Mouse (Mus musculus): ENCODE data around the gene Scg3. TPM values are rescaled to one million over a fixed set of nuclear protein-coding genes. Genes with fewer than 3 reads are reported as not detected.
A peak's percentile ranks its signal among the peaks of the same experiment; 100 is the strongest.
"Not testable (repeated sequence)": the region's sequence is repeated elsewhere in the genome, so short reads cannot be mapped to it uniquely, and the experiment has no call there.

The Scg3 gene
- polyA plus RNA-seq, 1 experiment from 2014 or later = 0.41 TPM

DNA sequence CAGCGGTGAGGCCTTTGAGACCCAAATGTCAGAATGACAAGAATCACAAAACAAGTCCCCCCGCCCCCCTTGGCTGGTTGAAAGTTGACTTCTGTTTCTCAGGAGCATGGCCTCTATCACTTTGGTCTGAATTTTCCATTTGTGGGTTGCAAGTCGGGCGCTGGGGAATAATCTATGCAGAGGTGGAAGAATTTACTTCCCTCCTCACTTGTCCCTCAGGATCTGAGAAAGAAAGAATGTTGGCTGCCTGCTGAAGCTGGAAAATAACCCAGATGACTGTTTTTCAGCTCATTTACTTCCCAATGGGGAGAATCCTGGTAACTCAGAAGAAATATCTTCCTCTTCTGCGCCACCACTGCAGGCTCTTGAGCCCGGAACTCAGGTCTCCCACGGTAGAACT lies 5.5 kb downstream of the Scg3 start:
- H3K36me3 ChIP-seq (ENCODE audit: control insufficient read depth, insufficient read depth, low read length) = no peaks in the 10 kb centered on the region
- peaks cover under 1% of the 10 kb centered on the region for H3K27me3 ChIP-seq (ENCODE audit: control insufficient read depth, insufficient read depth, low read length)
- H3K9ac ChIP-seq (ENCODE audit: low read length) = no peak overlapping the region
- ATAC-seq (ENCODE audit: insufficient number of reproducible peaks, insufficient read depth, low FRiP score, low read depth) = no peak
- 66% methylated on average over 7 of the region's 7 CpGs for WGBS
- no peak overlapping the region for H3K4me2 ChIP-seq (ENCODE audit: low read length)
- no peak overlapping the region for H3K4me3 ChIP-seq (ENCODE audit: control insufficient read depth in 1 of 2, insufficient read depth in 1 of 2, low read depth in 1 of 2, low read length in 2 of 2)
- H3K9me3 ChIP-seq (ENCODE audit: control insufficient read depth, low read length) = no peaks in the 10 kb centered on the region
- H3K27ac ChIP-seq (replicated peaks in 1 of 2; ENCODE audit: control insufficient read depth in 1 of 2, insufficient read depth in 1 of 2, low read depth in 2 of 2, low read length in 2 of 2) = no peak overlapping the region
- H3K4me1 ChIP-seq (ENCODE audit: control insufficient read depth in 2 of 2, insufficient read depth in 2 of 2, low read length in 2 of 2) = no peaks in the 10 kb centered on the region

DNA sequence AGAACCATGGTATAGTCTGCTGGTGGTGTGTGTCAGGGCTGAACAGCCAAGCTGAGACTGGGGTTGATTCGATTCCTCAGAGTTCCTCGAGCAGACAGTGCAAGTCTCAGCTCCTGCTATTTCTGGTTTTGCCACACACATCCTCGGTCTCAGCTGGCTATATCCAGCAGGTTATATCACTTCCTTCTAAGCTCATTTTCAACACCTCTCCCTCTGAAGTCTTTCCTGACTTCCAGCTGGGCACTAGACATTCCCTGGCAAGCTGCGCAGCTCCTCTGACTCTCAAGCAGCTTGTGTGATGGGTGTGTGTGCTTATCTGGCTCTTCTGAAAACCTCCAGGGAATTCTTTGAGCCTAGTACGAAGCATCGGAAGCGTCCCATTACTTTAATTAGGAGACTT lies 7.6 kb downstream of the Scg3 start:
- H3K4me3 ChIP-seq (ENCODE audit: control insufficient read depth in 1 of 2, insufficient read depth in 1 of 2, low read depth in 1 of 2, low read length in 2 of 2) = no peak overlapping the region
- ATAC-seq (ENCODE audit: insufficient number of reproducible peaks, insufficient read depth, low FRiP score, low read depth) = no peak
- WGBS = 14% methylated on average over 7 of the region's 7 CpGs
- H3K9ac ChIP-seq (ENCODE audit: low read length) = no peak overlapping the region
- H3K4me1 ChIP-seq (ENCODE audit: control insufficient read depth in 2 of 2, insufficient read depth in 2 of 2, low read length in 2 of 2) = no peaks in the 10 kb centered on the region
- no peak overlapping the region for H3K27ac ChIP-seq (replicated peaks in 1 of 2; ENCODE audit: control insufficient read depth in 1 of 2, insufficient read depth in 1 of 2, low read depth in 2 of 2, low read length in 2 of 2)
- H3K9me3 ChIP-seq (ENCODE audit: control insufficient read depth, low read length) = no peaks in the 10 kb centered on the region
- no peak overlapping the region for H3K4me2 ChIP-seq (ENCODE audit: low read length)
- H3K27me3 ChIP-seq (ENCODE audit: control insufficient read depth, insufficient read depth, low read length) = no peaks in the 10 kb centered on the region; the same call in 1 of the 2 replicates
- no peaks in the 10 kb centered on the region for H3K36me3 ChIP-seq (ENCODE audit: control insufficient read depth, insufficient read depth, low read length)

DNA sequence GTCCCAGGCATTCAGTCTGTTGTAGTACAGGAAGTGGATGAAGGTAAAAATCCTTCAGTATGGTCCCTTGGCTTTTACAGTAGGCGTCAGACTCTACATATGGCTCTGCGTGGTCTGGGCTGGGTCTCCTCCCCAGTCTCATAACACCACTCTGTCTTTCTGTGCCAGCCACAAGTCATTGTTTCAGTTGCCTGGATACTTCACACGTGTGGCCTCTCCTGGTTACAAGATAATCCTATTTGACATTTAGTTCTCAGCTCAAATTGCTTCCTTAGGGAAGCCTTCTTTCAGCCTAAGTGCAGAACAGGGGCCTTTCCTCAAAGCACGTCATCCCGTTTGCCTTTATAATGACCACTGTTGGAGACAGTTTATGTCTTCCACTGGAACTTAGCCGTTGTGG lies 11.1 kb downstream of the Scg3 start:
- H3K4me1 ChIP-seq (ENCODE audit: control insufficient read depth in 2 of 2, insufficient read depth in 2 of 2, low read length in 2 of 2) = no peaks in the 10 kb centered on the region
- H3K36me3 ChIP-seq (ENCODE audit: control insufficient read depth, insufficient read depth, low read length) = no peaks in the 10 kb centered on the region
- H3K9me3 ChIP-seq (ENCODE audit: control insufficient read depth, low read length) = no peaks in the 10 kb centered on the region
- 72% methylated on average over 6 of the region's 6 CpGs for WGBS
- H3K4me3 ChIP-seq (ENCODE audit: control insufficient read depth in 1 of 2, insufficient read depth in 1 of 2, low read depth in 1 of 2, low read length in 2 of 2) = no peak overlapping the region
- H3K4me2 ChIP-seq (ENCODE audit: low read length) = no peak overlapping the region
- no peak overlapping the region for H3K27ac ChIP-seq (replicated peaks in 1 of 2; ENCODE audit: control insufficient read depth in 1 of 2, insufficient read depth in 1 of 2, low read depth in 2 of 2, low read length in 2 of 2)
- ATAC-seq (ENCODE audit: insufficient number of reproducible peaks, insufficient read depth, low FRiP score, low read depth) = no peak
- no peaks in the 10 kb centered on the region for H3K27me3 ChIP-seq (ENCODE audit: control insufficient read depth, insufficient read depth, low read length)
- H3K9ac ChIP-seq (ENCODE audit: low read length) = no peak overlapping the region

DNA sequence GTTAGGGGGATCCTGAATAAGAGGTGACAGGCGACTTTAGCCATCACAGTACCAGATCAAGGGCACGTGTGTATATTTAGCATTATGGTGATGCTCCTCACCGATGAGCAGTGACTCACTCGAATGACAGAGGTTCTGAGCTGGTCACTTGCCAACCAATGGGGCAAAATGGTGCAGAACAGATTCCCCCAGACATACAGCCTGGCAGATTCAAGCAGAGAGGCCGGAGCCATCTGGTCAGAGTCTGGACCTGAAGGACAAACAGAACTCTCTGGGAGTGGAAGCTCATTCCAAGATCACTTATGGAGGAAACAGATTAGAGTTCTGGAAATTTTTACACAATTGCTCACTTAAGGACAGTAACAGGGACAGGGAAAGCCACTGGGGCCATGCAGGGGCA lies 17.2 kb downstream of the Scg3 start:
- no peaks in the 10 kb centered on the region for H3K36me3 ChIP-seq (ENCODE audit: control insufficient read depth, insufficient read depth, low read length)
- no peaks in the 10 kb centered on the region for H3K27me3 ChIP-seq (ENCODE audit: control insufficient read depth, insufficient read depth, low read length)
- no peaks in the 10 kb centered on the region for H3K9me3 ChIP-seq (ENCODE audit: control insufficient read depth, low read length)
- peak overlapping the region; percentile 19 to 62; a peak in 1 of 4 replicates for H3K27ac ChIP-seq (replicated peaks in 1 of 2; ENCODE audit: control insufficient read depth in 1 of 2, insufficient read depth in 1 of 2, low read depth in 2 of 2, low read length in 2 of 2)
- WGBS = 39% methylated on average over 5 of the region's 5 CpGs
- no peaks in the 10 kb centered on the region; a peak in 1 of 4 replicates for H3K4me1 ChIP-seq (ENCODE audit: control insufficient read depth in 2 of 2, insufficient read depth in 2 of 2, low read length in 2 of 2)
- no peak overlapping the region for H3K4me3 ChIP-seq (ENCODE audit: control insufficient read depth in 1 of 2, insufficient read depth in 1 of 2, low read depth in 1 of 2, low read length in 2 of 2)
- ATAC-seq (ENCODE audit: insufficient number of reproducible peaks, insufficient read depth, low FRiP score, low read depth) = 0 out of 2 replicates have a peak, but pooled peaks have one; percentile 26
- no peak overlapping the region for H3K4me2 ChIP-seq (ENCODE audit: low read length)
- H3K9ac ChIP-seq (ENCODE audit: low read length) = no peak overlapping the region

- H3K4me2 ChIP-seq (ENCODE audit: low read length) = no peak overlapping the region
- no peak overlapping the region for H3K9ac ChIP-seq (ENCODE audit: low read length)
- no peak for ATAC-seq (ENCODE audit: insufficient number of reproducible peaks, insufficient read depth, low FRiP score, low read depth)
- no peaks in the 10 kb centered on the region; a peak in 1 of 4 replicates for H3K4me1 ChIP-seq (ENCODE audit: control insufficient read depth in 2 of 2, insufficient read depth in 2 of 2, low read length in 2 of 2)
- 84% methylated on average over 6 of the region's 6 CpGs for WGBS
- H3K27ac ChIP-seq (replicated peaks in 1 of 2; ENCODE audit: control insufficient read depth in 1 of 2, insufficient read depth in 1 of 2, low read depth in 2 of 2, low read length in 2 of 2) = no peak overlapping the region
- no peaks in the 10 kb centered on the region for H3K27me3 ChIP-seq (ENCODE audit: control insufficient read depth, insufficient read depth, low read length)
- no peaks in the 10 kb centered on the region for H3K9me3 ChIP-seq (ENCODE audit: control insufficient read depth, low read length)
- no peaks in the 10 kb centered on the region for H3K36me3 ChIP-seq (ENCODE audit: control insufficient read depth, insufficient read depth, low read length)
- H3K4me3 ChIP-seq (ENCODE audit: control insufficient read depth in 1 of 2, insufficient read depth in 1 of 2, low read depth in 1 of 2, low read length in 2 of 2) = no peak overlapping the region
Observed at GRCm38 (mm10) chr9:75665364-75665763, 18.5 kb downstream of the Scg3 start.

- no peak overlapping the region for H3K4me2 ChIP-seq (ENCODE audit: low read length)
- no peaks in the 10 kb centered on the region for H3K4me1 ChIP-seq (ENCODE audit: control insufficient read depth in 2 of 2, insufficient read depth in 2 of 2, low read length in 2 of 2)
- no peaks in the 10 kb centered on the region for H3K27me3 ChIP-seq (ENCODE audit: control insufficient read depth, insufficient read depth, low read length)
- no peak overlapping the region for H3K27ac ChIP-seq (replicated peaks in 1 of 2; ENCODE audit: control insufficient read depth in 1 of 2, insufficient read depth in 1 of 2, low read depth in 2 of 2, low read length in 2 of 2)
- ATAC-seq (ENCODE audit: insufficient number of reproducible peaks, insufficient read depth, low FRiP score, low read depth) = no peak
- no peaks in the 10 kb centered on the region for H3K36me3 ChIP-seq (ENCODE audit: control insufficient read depth, insufficient read depth, low read length)
- H3K9ac ChIP-seq (ENCODE audit: low read length) = no peak overlapping the region
- no peak overlapping the region for H3K4me3 ChIP-seq (ENCODE audit: control insufficient read depth in 1 of 2, insufficient read depth in 1 of 2, low read depth in 1 of 2, low read length in 2 of 2)
- no peaks in the 10 kb centered on the region for H3K9me3 ChIP-seq (ENCODE audit: control insufficient read depth, low read length)
- WGBS = 65% methylated on average over 8 of the region's 8 CpGs
Observed at GRCm38 (mm10) chr9:75660917-75661316, 22.9 kb downstream of the Scg3 start.

GRCm38 (mm10) chr9:75656456-75656855 lies 27.4 kb downstream of the Scg3 start:
- H3K4me2 ChIP-seq (ENCODE audit: low read length); H3K9ac ChIP-seq (ENCODE audit: low read length); H3K9me3 ChIP-seq (ENCODE audit: control insufficient read depth, low read length); H3K27me3 ChIP-seq (ENCODE audit: control insufficient read depth, insufficient read depth, low read length); H3K4me1 ChIP-seq (ENCODE audit: control insufficient read depth in 2 of 2, insufficient read depth in 2 of 2, low read length in 2 of 2); H3K36me3 ChIP-seq (ENCODE audit: control insufficient read depth, insufficient read depth, low read length); ATAC-seq (ENCODE audit: insufficient number of reproducible peaks, insufficient read depth, low FRiP score, low read depth); H3K27ac ChIP-seq (replicated peaks in 1 of 2; ENCODE audit: control insufficient read depth in 1 of 2, insufficient read depth in 1 of 2, low read depth in 2 of 2, low read length in 2 of 2); H3K4me3 ChIP-seq (ENCODE audit: control insufficient read depth in 1 of 2, insufficient read depth in 1 of 2, low read depth in 1 of 2, low read length in 2 of 2): not testable (repeated sequence)
- 82% methylated on average over 3 of the region's 3 CpGs for WGBS

All from heart, embryonic 14.5 days (tissue).